Mouse (Mus musculus) CH12.LX (cell line): ENCODE measurements at regions not wholly inside any gene's neighbourhood (a gene's known extent, or its start where the extent isn't known, plus 50 kb on each side); places are given as distances from the start of the nearest gene placed in this dataset.

ENCODE experiments used
- DNase-seq: peaks from one replicate; pipeline ENCODE4 v3.0.0-alpha.2; 2013; ENCODE audit errors: extremely low read depth
- H3K27ac ChIP-seq: 2 replicates; pipeline ENCODE4 v1.5.1; 2012; ENCODE audit warnings: low read depth, mild to moderate bottlenecking, control low read depth, moderate library complexity; ENCODE audit not compliant: insufficient read depth
- H3K27me3 ChIP-seq: replicated peaks from 2 replicates; pipeline ENCODE3; 2012; ENCODE audit warnings: inconsistent platforms
- H3K36me3 ChIP-seq, 2 experiments: replicated peaks in 1 of 2; 2 replicates each; pipeline versions ENCODE3 to v1.6.1; 2012; ENCODE audit warnings: inconsistent platforms in 1 of 2, low read length in 1 of 2, mild to moderate bottlenecking in 1 of 2, mixed read lengths in 1 of 2, moderate library complexity in 1 of 2; ENCODE audit not compliant: control insufficient read depth in 1 of 2, insufficient read depth in 1 of 2
- H3K4me1 ChIP-seq, 2 experiments: 2 replicates each; pipeline ENCODE4 v1.6.1; 2012; ENCODE audit warnings: inconsistent platforms in 1 of 2, moderate library complexity in 1 of 2; ENCODE audit not compliant: insufficient read depth in 2 of 2, control insufficient read depth in 1 of 2
- H3K4me2 ChIP-seq: 2 replicates; pipeline ENCODE4 v1.6.1; 2012; ENCODE audit warnings: low read depth, mild to moderate bottlenecking, control low read depth; ENCODE audit not compliant: poor library complexity, insufficient read depth, severe bottlenecking
- H3K4me3 ChIP-seq, 3 experiments: fragments of 150-350 bp in 1 of 3; sonication (generic) in 1 of 3; replicated peaks in 1 of 3; 2 replicates each; pipeline versions ENCODE3 to v1.5.1; 2011 to 2012; ENCODE audit warnings: low read depth in 2 of 3, low read length in 2 of 3, mild to moderate bottlenecking in 2 of 3, moderate library complexity in 2 of 3, control low read depth in 1 of 3, improper control_type of control experiment in 1 of 3, inconsistent platforms in 1 of 3, mixed read lengths in 1 of 3; ENCODE audit not compliant: poor library complexity in 1 of 3
- H3K79me2 ChIP-seq: replicated peaks from 2 replicates; pipeline ENCODE4 v1.6.1; 2012; ENCODE audit warnings: mild to moderate bottlenecking, moderate library complexity; ENCODE audit not compliant: control insufficient read depth, poor library complexity, insufficient read depth, severe bottlenecking; ENCODE audit errors: extremely low read depth
- H3K9ac ChIP-seq: 2 replicates; pipeline ENCODE4 v1.6.1; 2012; ENCODE audit warnings: low read depth, mild to moderate bottlenecking, control low read depth, moderate library complexity; ENCODE audit not compliant: insufficient read depth
- H3K9me3 ChIP-seq: replicated peaks from 2 replicates; pipeline ENCODE3; 2012; ENCODE audit warnings: low read length, inconsistent platforms, mixed read lengths
- CHD1 ChIP-seq: IDR thresholded peaks from 2 replicates; pipeline ENCODE4 v1.6.1; 2012; ENCODE audit warnings: low read depth, low read length, improper control_type of control experiment, inconsistent platforms
- CHD2 ChIP-seq: IDR thresholded peaks from 2 replicates; pipeline ENCODE4 v1.6.1; 2011; ENCODE audit warnings: low read length, improper control_type of control experiment
- E2F4 ChIP-seq: IDR thresholded peaks from 2 replicates; pipeline ENCODE4 v1.6.1; 2011; ENCODE audit warnings: low read depth, low read length, improper control_type of control experiment; ENCODE audit not compliant: insufficient replicate concordance
- ELF1 ChIP-seq: IDR thresholded peaks from 2 replicates; pipeline ENCODE4 v1.6.1; 2014; ENCODE audit warnings: low read depth, mild to moderate bottlenecking, inconsistent platforms, low read length, improper control_type of control experiment
- EP300 ChIP-seq: IDR thresholded peaks from 2 replicates; pipeline ENCODE4 v1.6.1; 2011; ENCODE audit warnings: low read length, improper control_type of control experiment
- HCFC1 ChIP-seq: IDR thresholded peaks from 2 replicates; pipeline ENCODE4 v1.6.1; 2012; ENCODE audit warnings: low read depth, mild to moderate bottlenecking, inconsistent platforms, low read length, improper control_type of control experiment
- IRF4 ChIP-seq: IDR thresholded peaks from 2 replicates; pipeline ENCODE4 v1.6.1; 2014; ENCODE audit warnings: low read depth, mild to moderate bottlenecking, inconsistent platforms, low read length, improper control_type of control experiment
- MAFK ChIP-seq: IDR thresholded peaks from 2 replicates; pipeline ENCODE4 v1.6.1; 2011; ENCODE audit warnings: low read length, improper control_type of control experiment; ENCODE audit not compliant: insufficient replicate concordance
- MAX ChIP-seq: IDR thresholded peaks from 2 replicates; pipeline ENCODE4 v1.6.1; 2011; ENCODE audit warnings: low read length, improper control_type of control experiment
- MAZ ChIP-seq: IDR thresholded peaks from 2 replicates; pipeline ENCODE4 v1.6.1; 2012; ENCODE audit warnings: low read depth, mild to moderate bottlenecking, inconsistent platforms, low read length, improper control_type of control experiment, moderate library complexity
- NELFE ChIP-seq: IDR thresholded peaks from 2 replicates; pipeline ENCODE4 v1.6.1; 2011; ENCODE audit warnings: low read depth, low read length, improper control_type of control experiment
- PAX5 ChIP-seq: IDR thresholded peaks from 2 replicates; pipeline ENCODE4 v1.6.1; 2012; ENCODE audit warnings: low read length, inconsistent platforms, mixed read lengths
- POLR2A ChIP-seq: IDR thresholded peaks from 2 replicates; pipeline ENCODE4 v1.6.1; 2011; ENCODE audit warnings: low read depth, mild to moderate bottlenecking, improper control_type of control experiment, low read length
- RAD21 ChIP-seq: IDR thresholded peaks from 2 replicates; pipeline ENCODE4 v1.6.1; 2011; ENCODE audit warnings: low read depth, mild to moderate bottlenecking, low read length, improper control_type of control experiment, moderate library complexity
- TCF12 ChIP-seq: IDR thresholded peaks from 2 replicates; pipeline ENCODE4 v1.6.1; 2014; ENCODE audit warnings: low read depth, mild to moderate bottlenecking, inconsistent platforms, low read length, improper control_type of control experiment
- UBTF ChIP-seq: IDR thresholded peaks from 2 replicates; pipeline ENCODE4 v1.6.1; 2012; ENCODE audit warnings: low read depth, mild to moderate bottlenecking, inconsistent platforms, low read length, improper control_type of control experiment, moderate library complexity
- USF1 ChIP-seq: IDR thresholded peaks from 2 replicates; pipeline ENCODE4 v1.6.1; 2014; ENCODE audit warnings: low read depth, mild to moderate bottlenecking, inconsistent platforms, low read length, improper control_type of control experiment
- USF2 ChIP-seq: conservative IDR thresholded peaks from 2 replicates; pipeline ENCODE4 v1.6.1; 2011; ENCODE audit warnings: low read depth, low read length, improper control_type of control experiment
- ZKSCAN1 ChIP-seq: IDR thresholded peaks from 2 replicates; pipeline ENCODE4 v1.6.1; 2012; ENCODE audit warnings: low read depth, inconsistent platforms, low read length, improper control_type of control experiment, borderline replicate concordance
- dilution Hi-C: fragments of 300-500 bp; cut with MboI; formaldehyde crosslinking; loops from 2 replicates; pipeline ENCODE4 v1.14.3; 2020; ENCODE audit warnings: low sequenced_read_pairs; ENCODE audit not compliant: extremely low pct_unique_long_range_greater_than_20kb, extremely low pct_ligation_motif_present
- in situ Hi-C: fragments of 300-500 bp; cut with MboI; formaldehyde crosslinking; loops from 3 replicates; pipeline ENCODE4 v1.14.3; 2019; ENCODE audit warnings: low sequenced_read_pairs, low pct_ligation_motif_present, low pct_unique_long_range_greater_than_20kb, mixed read lengths

GRCm38 (mm10) chr1:83835965-83836364, 428.0 kb upstream of the Sphkap start:
- H3K9ac ChIP-seq, result no peak overlapping the region
- no peaks in the 10 kb centered on the region for H3K36me3 ChIP-seq
- in situ Hi-C loops, result no loop called here
- no peak overlapping the region for H3K4me3 ChIP-seq
- H3K27ac ChIP-seq, result no peak overlapping the region
- TF ChIP-seq IRF4 (no peak), USF1 (no peak), HCFC1 (no peak), NELFE (no peak), EP300 (no peak), TCF12 (no peak)
- DNase-seq, result no peak
- H3K4me1 ChIP-seq, result no peaks in the 10 kb centered on the region
- no peak overlapping the region for H3K4me2 ChIP-seq
- H3K27me3 ChIP-seq, result no peaks in the 10 kb centered on the region
- H3K9me3 ChIP-seq, result no peaks in the 10 kb centered on the region
- H3K79me2 ChIP-seq, result no peaks in the 10 kb centered on the region
- dilution Hi-C loops, result no loop called here

- no peak overlapping the region for H3K27ac ChIP-seq
- in situ Hi-C loops, result no loop called here
- no peaks in the 10 kb centered on the region for H3K9me3 ChIP-seq
- H3K36me3 ChIP-seq, result no peaks in the 10 kb centered on the region
- dilution Hi-C loops, result no loop called here
- no peak for TF ChIP-seq ZKSCAN1
- no peak for TF ChIP-seq POLR2A
- no peak for TF ChIP-seq USF2
- no peak for TF ChIP-seq MAFK
- no peak for TF ChIP-seq UBTF
- TF ChIP-seq MAX, result no peak
- TF ChIP-seq RAD21, result no peak
- no peak for TF ChIP-seq PAX5
- TF ChIP-seq IRF4, result no peak
- TF ChIP-seq, all 38 proteins: peak for 0
- Histone ChIP-seq H3K79me2 (no peaks in the 10 kb centered on the region), H3K4me1 (no peaks in the 10 kb centered on the region), H3K4me3 (no peak overlapping the region), H3K4me2 (no peak overlapping the region), H3K27me3 (no peaks in the 10 kb centered on the region), H3K9ac (no peak overlapping the region)
- no peak for DNase-seq
Observed at GRCm38 (mm10) chr1:83832946-83833345, 424.9 kb upstream of the Sphkap start.

- dilution Hi-C loops, result no loop called here
- TF ChIP-seq E2F4 (no peak), ELF1 (no peak), CHD1 (no peak), MAX (no peak), USF2 (no peak), CHD2 (no peak), MAZ (no peak), ZKSCAN1 (no peak), EP300 (no peak)
Observed at GRCm38 (mm10) chr1:83831900-83832535, 424.0 kb upstream of the Sphkap start.

More at GRCm38 (mm10) chr1:83831900-83832535, 424.0 kb upstream of the Sphkap start:
- no peak for DNase-seq
- no peak overlapping the region for H3K4me3 ChIP-seq
- no peaks in the 10 kb centered on the region for H3K36me3 ChIP-seq
- no peaks in the 10 kb centered on the region for H3K9me3 ChIP-seq
- no peak overlapping the region for H3K4me2 ChIP-seq
- H3K4me1 ChIP-seq, result no peaks in the 10 kb centered on the region
- no peaks in the 10 kb centered on the region for H3K27me3 ChIP-seq
- no peak overlapping the region for H3K27ac ChIP-seq
- H3K79me2 ChIP-seq, result no peaks in the 10 kb centered on the region
- no peak overlapping the region for H3K9ac ChIP-seq
- in situ Hi-C loops, result no loop called here
